Mouse (Mus musculus) neural tube, embryonic 11.5 days (tissue): ENCODE data around the gene Plpp7. TPM values are rescaled to one million over a fixed set of nuclear protein-coding genes. Genes with fewer than 3 reads are reported as not detected.

Source experiments
- ATAC-seq: fragments of 200-750 bp; cut with Nextera tagmentation; 2 replicates; pipeline ENCODE4 v1.8.0; 2017; ENCODE audit warnings: moderate number of reproducible peaks, mild to moderate bottlenecking, moderate TSS enrichment, moderate library complexity; ENCODE audit not compliant: insufficient read depth, low FRiP score, low TSS enrichment
- DNase-seq: peaks from one replicate; pipeline ENCODE4 v3.0.0-alpha.2; 2015; ENCODE audit warnings: low spot score
- H3K27ac ChIP-seq: fragments of 300-500 bp; sonication (generic); 2 replicates; pipeline ENCODE4 v1.5.1; 2014; ENCODE audit warnings: low read depth, mild to moderate bottlenecking, low read length
- H3K27me3 ChIP-seq: fragments of 300-500 bp; sonication (generic); 2 replicates; pipeline ENCODE4 v1.6.1; 2014; ENCODE audit warnings: mild to moderate bottlenecking, low read length, mixed read lengths; ENCODE audit not compliant: control insufficient read depth, insufficient read depth
- H3K36me3 ChIP-seq: fragments of 300-500 bp; sonication (generic); 2 replicates; pipeline ENCODE4 v1.6.1; 2014; ENCODE audit warnings: mild to moderate bottlenecking, low read length, moderate library complexity, mixed read lengths; ENCODE audit not compliant: control insufficient read depth, insufficient read depth
- H3K4me1 ChIP-seq: fragments of 300-500 bp; sonication (generic); 2 replicates; pipeline ENCODE4 v1.6.1; 2014; ENCODE audit warnings: low read length, mixed read lengths; ENCODE audit not compliant: control insufficient read depth, insufficient read depth
- H3K4me2 ChIP-seq: fragments of 300-500 bp; sonication (generic); 2 replicates; pipeline ENCODE4 v1.6.1; 2014; ENCODE audit warnings: low read depth, mild to moderate bottlenecking, moderate library complexity
- H3K4me3 ChIP-seq: fragments of 300-500 bp; sonication (generic); 2 replicates; pipeline ENCODE4 v1.5.1; 2014; ENCODE audit warnings: low read depth, low read length
- H3K9ac ChIP-seq: fragments of 300-500 bp; sonication (generic); 2 replicates; pipeline ENCODE4 v1.6.1; 2014; ENCODE audit warnings: mild to moderate bottlenecking, low read length
- H3K9me3 ChIP-seq: fragments of 300-500 bp; sonication (generic); 2 replicates; pipeline ENCODE4 v1.6.1; 2016; ENCODE audit warnings: low read length; ENCODE audit not compliant: control insufficient read depth
- WGBS: fragments of 180-500 bp; shearing (Covaris S2); extraction: QIAGEN DNeasy Blood & Tissue Kit; methylation state at CpG from one replicate; pipeline ENCODE4 v1.1.7; 2014; 5-methylcytosine and 5-hydroxymethylcytosine counted together
- polyA plus RNA-seq: library from polyadenylated mRNA; unstranded; fragments of >200 nt; fragmentation: Nextera tagmentation; extraction: Ambion mirVana; gene quantifications from 2 replicates; pipeline ENCODE4 v1.2.1, GENCODE M21; 2014

Plpp7 gene
- polyA plus RNA-seq, 1 experiment from 2014 or later = 9.3 TPM

DNA sequence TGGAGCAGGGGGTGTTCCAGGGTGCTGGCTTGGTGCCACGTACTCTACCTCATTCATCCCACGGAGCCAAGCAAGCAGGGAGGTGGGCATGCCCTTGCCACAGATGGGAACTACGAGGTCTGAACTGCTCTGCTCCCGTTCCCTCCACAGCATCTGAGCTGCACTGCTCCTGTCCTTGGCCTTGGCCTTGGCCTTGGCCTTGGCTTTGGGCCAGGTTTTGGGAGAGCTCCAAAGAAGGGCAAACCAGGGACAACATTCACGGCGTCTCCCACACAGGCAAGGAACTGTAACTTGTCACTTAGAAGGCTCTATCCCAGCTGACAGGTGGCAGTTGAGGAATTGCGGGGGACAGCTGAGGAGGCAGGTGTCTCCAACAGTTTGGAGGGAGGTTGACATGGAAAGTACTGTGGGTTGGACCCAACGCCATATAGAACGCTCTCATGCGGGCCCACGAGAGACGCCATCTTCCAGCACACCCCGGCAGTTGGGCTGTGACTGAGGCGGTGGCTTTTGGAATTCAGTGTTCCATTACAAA lies 16.1 kb upstream of the Plpp7 start:
- DNase-seq (no peak), ATAC-seq (no peak)
- H3K36me3 ChIP-seq = no peaks in the 10 kb centered on the region
- H3K4me2 ChIP-seq = no peak overlapping the region
- peaks cover 29% of the 10 kb centered on the region for H3K27me3 ChIP-seq
- no peak overlapping the region for H3K9ac ChIP-seq
- peaks cover 13% of the 10 kb centered on the region for H3K4me1 ChIP-seq
- H3K27ac ChIP-seq = no peak overlapping the region
- no peak overlapping the region for H3K4me3 ChIP-seq
- H3K9me3 ChIP-seq = no peaks in the 10 kb centered on the region
- 92% methylated on average over 14 of the region's 14 CpGs for WGBS

DNA sequence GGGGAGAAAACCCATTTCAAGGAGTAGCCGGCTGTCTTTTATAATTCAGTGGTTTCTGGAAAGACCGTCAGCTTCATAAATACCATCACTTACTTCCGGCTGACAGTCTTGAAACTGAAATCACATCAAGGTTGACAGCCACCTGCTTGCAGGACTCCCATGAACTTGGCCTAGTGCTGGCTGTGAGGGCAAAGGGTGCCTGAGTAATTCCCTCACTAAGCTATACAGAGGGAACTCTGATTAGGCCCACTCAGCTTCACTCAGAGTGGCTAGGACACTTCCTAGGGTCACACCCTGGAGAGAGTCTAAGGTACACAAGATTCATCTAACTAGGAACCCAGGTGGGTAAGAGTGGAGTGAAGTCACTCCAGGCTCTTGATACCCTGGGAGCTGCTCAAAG lies 14.6 kb upstream of the Plpp7 start:
- ATAC-seq (no peak), DNase-seq (no peak)
- no peaks in the 10 kb centered on the region for H3K36me3 ChIP-seq
- no peak overlapping the region for H3K4me3 ChIP-seq
- H3K27ac ChIP-seq = no peak overlapping the region
- no peaks in the 10 kb centered on the region for H3K9me3 ChIP-seq
- peaks cover 13% of the 10 kb centered on the region for H3K4me1 ChIP-seq
- peaks cover 39% of the 10 kb centered on the region for H3K27me3 ChIP-seq
- WGBS = 86% methylated on average over 3 of the region's 3 CpGs
- H3K9ac ChIP-seq = no peak overlapping the region
- no peak overlapping the region for H3K4me2 ChIP-seq

DNA sequence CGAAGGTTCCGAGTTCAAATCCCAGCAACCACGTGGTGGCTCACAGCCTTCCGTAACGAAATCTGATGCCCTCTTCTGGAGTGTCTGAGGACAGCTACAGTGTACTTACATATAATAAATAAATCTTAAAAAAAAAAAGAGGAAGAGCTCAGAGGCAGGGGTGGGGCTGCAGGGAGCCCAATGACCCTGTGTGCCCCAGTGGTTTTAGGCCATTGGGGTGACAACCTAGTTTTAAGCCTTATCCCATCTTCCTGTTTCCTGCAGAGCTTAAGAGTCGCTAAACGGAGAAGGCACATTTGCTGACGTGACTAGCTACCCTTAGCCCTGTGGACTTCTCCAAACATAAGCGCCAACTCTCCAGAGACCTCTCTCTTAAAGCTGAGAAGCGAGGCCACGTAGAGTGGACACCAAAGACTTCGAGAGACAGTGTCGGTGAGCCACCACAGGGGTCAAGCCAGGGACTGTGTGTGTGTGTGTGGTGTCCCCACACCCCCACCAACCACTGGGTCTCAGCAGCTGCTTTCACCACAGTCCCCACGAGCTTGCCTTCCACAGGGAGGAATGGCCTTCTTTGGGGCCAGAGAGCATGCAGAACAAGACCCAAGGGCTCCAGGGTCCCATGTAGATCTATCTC lies 13.9 kb upstream of the Plpp7 start:
- H3K4me3 ChIP-seq = no peak overlapping the region
- H3K27me3 ChIP-seq = peaks cover 39% of the 10 kb centered on the region
- 87% methylated on average over 14 of the region's 14 CpGs for WGBS
- H3K27ac ChIP-seq = no peak overlapping the region
- DNase-seq (no peak), ATAC-seq (no peak)
- no peaks in the 10 kb centered on the region for H3K9me3 ChIP-seq
- H3K4me2 ChIP-seq = peak overlapping the region; percentile 99; the same call in 1 of the 2 replicates
- peaks cover 13% of the 10 kb centered on the region for H3K4me1 ChIP-seq
- H3K9ac ChIP-seq = no peak overlapping the region
- no peaks in the 10 kb centered on the region for H3K36me3 ChIP-seq

DNA sequence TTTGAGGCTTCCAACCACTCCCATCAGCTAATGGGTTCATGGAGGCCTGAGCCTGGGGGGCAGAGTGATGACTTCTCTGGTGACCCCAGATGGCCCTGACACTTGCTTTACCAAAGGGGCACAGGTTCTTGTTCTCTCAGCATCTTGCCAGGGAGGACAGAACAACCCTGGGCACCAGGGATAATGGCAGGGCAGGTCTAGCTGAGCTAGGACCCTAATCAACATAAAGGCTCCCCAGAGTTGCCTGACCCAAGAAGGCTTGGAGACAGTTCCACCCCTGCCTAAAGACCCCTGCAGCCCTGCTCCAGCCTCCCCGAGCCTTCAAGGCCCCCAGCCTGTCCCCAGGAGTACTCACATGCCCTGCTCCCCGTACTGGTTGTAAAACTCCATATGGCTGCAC lies 13.1 kb upstream of the Plpp7 start:
- H3K9me3 ChIP-seq = no peaks in the 10 kb centered on the region
- peaks cover 13% of the 10 kb centered on the region for H3K4me1 ChIP-seq
- 22% methylated on average over 2 of the region's 2 CpGs for WGBS
- H3K27ac ChIP-seq = no peak overlapping the region
- 0 out of 2 replicates have a peak overlapping the region, but pooled peaks have one; percentile 58 for H3K4me3 ChIP-seq
- H3K27me3 ChIP-seq = peaks cover 39% of the 10 kb centered on the region
- ATAC-seq = no peak
- H3K4me2 ChIP-seq = peak overlapping the region; percentile 99; the same call in 1 of the 2 replicates
- H3K36me3 ChIP-seq = no peaks in the 10 kb centered on the region
- no peak overlapping the region for H3K9ac ChIP-seq
- DNase-seq = no peak

DNA sequence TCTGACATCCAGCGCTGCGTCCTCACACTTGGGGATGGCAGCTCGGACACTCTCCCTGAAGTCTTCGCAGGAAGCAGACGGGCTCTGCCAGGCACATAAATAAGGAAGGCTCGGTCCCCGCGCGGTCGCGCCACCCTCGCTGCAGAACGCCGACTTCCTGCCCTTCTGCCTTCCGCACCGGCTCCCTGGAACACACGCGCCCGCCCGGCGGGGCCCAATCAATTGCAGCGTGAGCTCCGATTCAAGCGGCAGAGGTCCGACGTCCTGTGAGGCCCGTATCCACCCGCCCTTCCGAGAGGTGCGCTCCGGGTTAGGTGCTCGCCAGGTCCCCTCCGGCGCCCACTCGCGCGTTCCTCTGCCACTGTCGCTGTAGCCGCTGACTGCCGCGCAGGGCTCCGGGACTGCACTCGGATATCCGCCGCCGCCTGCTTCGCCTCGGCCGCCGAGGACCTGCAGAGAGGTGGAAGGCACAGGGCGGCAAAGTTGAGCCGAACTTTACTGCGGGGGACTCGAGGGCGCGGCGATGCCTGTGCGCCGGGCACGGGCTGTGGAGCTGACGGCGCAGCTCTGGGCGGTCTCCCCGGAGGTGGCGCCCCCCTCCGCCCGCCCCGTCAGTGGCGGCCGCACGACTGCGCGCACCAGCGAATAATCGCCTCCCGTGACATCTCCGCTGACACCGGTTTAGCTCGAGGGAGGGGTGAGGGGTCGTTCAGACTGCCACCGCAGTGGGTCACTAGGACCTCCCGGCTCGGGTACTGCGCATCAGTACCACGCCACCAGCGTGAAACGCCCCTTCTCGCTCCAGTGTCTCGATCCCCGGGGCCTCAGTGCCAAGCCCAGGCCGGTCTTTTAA lies 11.9 kb upstream of the Plpp7 start:
- Histone ChIP-seq H3K27ac (no peak overlapping the region), H3K4me3 (peak overlapping the region; percentile 58), H3K27me3 (peaks cover 43% of the 10 kb centered on the region), H3K4me1 (peaks cover 14% of the 10 kb centered on the region), H3K36me3 (no peaks in the 10 kb centered on the region), H3K9ac (peak overlapping the region; percentile 32; the same call in 1 of the 2 replicates), H3K4me2 (peak overlapping the region; percentile 99), H3K9me3 (no peaks in the 10 kb centered on the region)
- peak; percentile 42 for DNase-seq
- ATAC-seq = no peak
- WGBS = under 1% methylated on average over 90 of the region's 91 CpGs

DNA sequence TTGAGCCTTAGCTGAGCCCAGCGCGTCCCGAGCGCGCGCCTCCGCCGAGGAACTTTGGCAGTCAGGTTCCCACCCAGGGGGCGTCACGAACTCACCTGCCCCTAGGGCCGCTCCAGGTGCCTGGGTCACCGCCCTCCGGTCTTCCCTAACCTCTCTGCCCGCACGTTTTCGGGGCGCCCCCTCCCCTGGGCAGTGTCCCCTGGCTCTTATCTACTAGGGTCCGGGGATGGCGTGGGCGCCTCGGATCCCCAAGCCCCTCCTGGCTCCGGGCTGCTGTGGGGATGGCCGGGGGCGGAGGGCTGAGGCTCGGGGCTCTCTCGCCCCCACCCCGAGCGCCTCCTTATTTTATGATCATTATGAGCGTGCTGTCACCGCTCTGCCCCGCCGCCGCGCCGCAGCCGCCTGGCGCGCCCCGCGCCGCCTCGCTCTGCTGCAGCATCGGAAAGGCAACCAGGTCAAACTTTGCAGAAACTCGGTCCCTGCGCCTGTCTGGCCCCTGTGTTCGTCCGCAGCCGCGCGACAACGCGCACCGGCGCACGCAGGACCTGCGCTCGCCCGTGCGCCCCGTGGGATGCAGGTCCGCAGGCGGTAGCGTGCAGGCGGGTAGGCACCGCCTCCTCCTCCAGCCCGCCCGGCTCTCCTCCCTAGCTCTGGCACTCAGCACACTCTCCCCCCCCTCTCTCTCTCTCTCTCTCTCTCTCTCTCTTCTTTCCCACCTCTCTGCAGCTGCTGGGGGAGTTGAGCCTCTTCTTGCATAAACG lies 11.0 kb upstream of the Plpp7 start, which contains the start of gene Fam78a:
Gene Fam78a (minus strand): TSS at position 747 of the 761 bp plus-strand sequence.
- WGBS = under 1% methylated on average over 58 of the region's 68 CpGs
- H3K27ac ChIP-seq = no peak within 1 kb of the TSS
- H3K4me2 ChIP-seq = peak within 1 kb of the TSS; percentile 99
- H3K4me1 ChIP-seq = peaks cover 18% of the 10 kb centered on the region
- H3K9ac ChIP-seq = peak within 1 kb of the TSS; percentile 44
- peak within 1 kb of the TSS; percentile 58 for H3K4me3 ChIP-seq
- H3K36me3 ChIP-seq = no peaks in the 10 kb centered on the region
- ATAC-seq (0 out of 2 replicates have a peak, but pooled peaks have one; percentile 23), DNase-seq (peak; percentile 58)
- H3K9me3 ChIP-seq = no peaks in the 10 kb centered on the region
- H3K27me3 ChIP-seq = peaks cover 48% of the 10 kb centered on the region

DNA sequence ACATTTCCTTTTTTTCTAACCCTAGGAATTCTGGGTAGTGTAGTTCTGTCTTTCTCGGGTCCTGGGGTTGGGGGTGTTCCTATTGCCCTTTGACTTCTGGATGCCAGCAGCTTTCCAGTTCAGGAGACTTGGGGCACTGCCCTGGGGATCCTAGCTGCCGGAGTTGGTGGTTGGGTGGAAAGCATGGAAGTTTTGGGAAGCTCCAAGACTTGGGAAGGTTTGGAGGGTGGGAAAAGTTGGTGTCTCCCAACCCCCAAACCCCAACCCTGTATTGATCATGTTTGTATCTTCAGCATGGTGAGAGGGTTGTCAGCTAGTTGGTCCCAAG lies 10.5 kb upstream of the Plpp7 start:
- H3K9ac ChIP-seq = no peak overlapping the region
- no peaks in the 10 kb centered on the region for H3K9me3 ChIP-seq
- DNase-seq (no peak), ATAC-seq (no peak)
- H3K4me1 ChIP-seq = peaks cover 18% of the 10 kb centered on the region
- H3K4me3 ChIP-seq = peak overlapping the region; percentile 58
- no peaks in the 10 kb centered on the region for H3K36me3 ChIP-seq
- H3K27ac ChIP-seq = no peak overlapping the region
- H3K27me3 ChIP-seq = peaks cover 48% of the 10 kb centered on the region
- H3K4me2 ChIP-seq = peak overlapping the region; percentile 99
- 24% methylated on average over 2 of the region's 2 CpGs for WGBS

DNA sequence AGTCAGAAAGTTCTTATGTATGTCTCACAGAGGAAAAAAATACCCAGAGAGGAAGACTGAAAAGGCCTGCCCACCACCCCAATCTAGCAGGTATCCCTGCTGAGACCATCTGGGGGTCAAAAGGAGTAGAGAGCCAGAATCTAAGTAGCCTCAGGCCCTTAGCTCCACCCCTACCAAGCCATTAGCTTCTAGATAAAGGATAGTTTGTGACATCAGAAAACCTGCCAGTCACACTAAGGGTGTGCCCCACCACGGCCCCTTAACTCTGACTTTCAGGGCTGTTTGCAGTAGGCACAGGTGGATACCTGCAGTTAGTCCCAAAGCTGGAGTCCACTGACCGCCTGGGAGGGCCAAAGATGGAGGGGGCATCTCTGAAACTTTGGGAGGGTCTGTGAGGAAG lies 10.1 kb upstream of the Plpp7 start:
- Histone ChIP-seq H3K9me3 (no peaks in the 10 kb centered on the region), H3K27me3 (peaks cover 48% of the 10 kb centered on the region), H3K4me3 (no peak overlapping the region), H3K4me2 (no peak overlapping the region), H3K9ac (no peak overlapping the region), H3K4me1 (peaks cover 18% of the 10 kb centered on the region), H3K36me3 (no peaks in the 10 kb centered on the region), H3K27ac (no peak overlapping the region)
- 75% methylated on average over 2 of the region's 2 CpGs for WGBS
- ATAC-seq (no peak), DNase-seq (no peak)
